Comparison of ENCODE assay signal across 19 mouse cellular contexts in the genomic region with DNA sequence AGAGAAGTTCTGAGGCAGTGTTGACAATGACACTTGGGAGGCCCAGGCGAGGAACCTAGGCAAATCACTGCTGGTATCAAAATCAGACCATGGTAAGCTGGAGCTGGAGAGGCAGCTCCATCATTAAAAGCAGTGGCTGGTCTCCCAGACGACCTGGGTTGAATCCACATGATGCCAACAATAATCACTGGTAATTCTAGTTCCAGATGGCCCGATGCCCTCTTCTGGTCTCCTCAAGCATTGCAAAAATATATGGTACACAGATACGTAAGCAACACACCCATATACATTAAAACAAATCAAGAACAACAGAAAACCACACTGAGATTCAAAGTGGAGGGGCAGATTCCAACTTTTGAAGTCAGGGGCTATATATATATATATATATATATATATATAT. TPM values are rescaled to one million over a fixed set of nuclear protein-coding genes. Genes with fewer than 3 reads are reported as not detected.
DNase-seq lines count a peak whose midpoint lies in the region; ATAC-seq and TF ChIP-seq lines count a peak whose summit lies in the region.
"Had no signal": no experiment of that assay in that cellular context is flagged by ENCODE, and none has a peak within 500 bp of the region (broad histone marks: within the 10 kb centered on the region; RNA-seq: fewer than 3 reads in every experiment).

No protein-coding gene starts in this region.

- no peak overlapping the region for H3K4me3 ChIP-seq in gastrocnemius, adult 2 months
- no peak overlapping the region for H3K4me3 ChIP-seq in hindbrain, embryonic 11.5 days (ENCODE audit: low read depth, low read length)
- H3K4me3 ChIP-seq: embryonic facial prominence, embryonic 15.5 days; midbrain, embryonic 10.5 days; neural tube, embryonic 12.5 days; stomach, embryonic 15.5 days had no signal

- in situ Hi-C loops in Patski (cut with MboI; ENCODE audit: low pct_unique_long_range_greater_than_20kb): loop anchor here (5.0 to 10.0 kb wide), 2 partner anchors 78 to 221 kb away; no protein-coding TSS in a partner anchor

- no peak overlapping the region for H3K9ac ChIP-seq in hindbrain, embryonic 11.5 days (ENCODE audit: low read depth, low read length)
- H3K9ac ChIP-seq: embryonic facial prominence, embryonic 15.5 days; neural tube, embryonic 12.5 days; stomach, embryonic 15.5 days had no signal

- no peak for ATAC-seq in Patski
- no peak for ATAC-seq in hindbrain, embryonic 11.5 days (ENCODE audit: low FRiP score)

- no peaks in the 10 kb centered on the region for H3K4me1 ChIP-seq in hindbrain, embryonic 11.5 days (replicated peaks; ENCODE audit: control insufficient read depth, insufficient read depth, low read length)
- H3K4me1 ChIP-seq: embryonic facial prominence, embryonic 15.5 days; midbrain, embryonic 10.5 days; neural tube, embryonic 12.5 days; stomach, embryonic 15.5 days had no signal

- peak; percentile 31; the same call in 1 of the 2 replicates for TF ChIP-seq CTCF in gastrocnemius, adult 2 months (IDR thresholded peaks at IDR 0.05)
- TF ChIP-seq CTCF in Patski (IDR thresholded peaks at IDR 0.05): peak; percentile 47

- no peaks in the 10 kb centered on the region for H3K27me3 ChIP-seq in Patski
- H3K27me3 ChIP-seq in hindbrain, embryonic 11.5 days (ENCODE audit: control insufficient read depth, insufficient read depth, low read length): no peaks in the 10 kb centered on the region
- H3K27me3 ChIP-seq: embryonic facial prominence, embryonic 15.5 days; neural tube, embryonic 12.5 days; stomach, embryonic 15.5 days had no signal

- intact Hi-C loops in gastrocnemius, adult 2 months (cut with DNase I): no loop called here
- intact Hi-C loops in left cerebral cortex, postnatal 4 days (cut with DNase I): loop anchor here (2.0 kb wide), 1 partner anchor 79 kb away; no protein-coding TSS in a partner anchor
- intact Hi-C loops in left cerebral cortex, postnatal 36 days (cut with DNase I): no loop called here

- H3K36me3 ChIP-seq in hindbrain, embryonic 11.5 days (ENCODE audit: control insufficient read depth, insufficient read depth, low read length): no peaks in the 10 kb centered on the region
- H3K36me3 ChIP-seq: embryonic facial prominence, embryonic 15.5 days; midbrain, embryonic 10.5 days; neural tube, embryonic 12.5 days; stomach, embryonic 15.5 days had no signal

- CTCF ChIA-PET in Patski (lab: Charles Lee): interaction anchor here (1.5 to 6.1 kb wide), 3 partner anchors 59 to 80 kb away, joined by 5 to 90 read pairs (median 18); partner anchors contain the start of gene Tctn1

- no peak overlapping the region for H3K27ac ChIP-seq in gastrocnemius, adult 2 months
- no peak overlapping the region for H3K27ac ChIP-seq in hindbrain, embryonic 11.5 days (ENCODE audit: low read depth, low read length)
- H3K27ac ChIP-seq: embryonic facial prominence, embryonic 15.5 days; macrophage; midbrain, embryonic 10.5 days; neural tube, embryonic 12.5 days; stomach, embryonic 15.5 days had no signal

- POLR2A ChIA-PET in Patski (lab: Charles Lee): interaction anchor here (1.2 to 2.5 kb wide), 2 partner anchors 60 to 82 kb away, joined by 3 to 16 read pairs; partner anchors contain the start of gene Tctn1

- WGBS in hindbrain, embryonic 11.5 days: 81% methylated on average over 4 of the region's 4 CpGs

- no peak for DNase-seq in gastrocnemius, adult 2 months
- no peak for DNase-seq in gastrocnemius, postnatal 25 days
- peak; percentile 8 for DNase-seq in left cerebral cortex, postnatal 4 days
- DNase-seq in left cerebral cortex, postnatal 36 days (ENCODE audit: low spot score in 2 of 2): no peak
- DNase-seq in 3T3-L1 (ENCODE audit: low read depth, low spot score): peak; percentile 44
- no peak for DNase-seq in Patski (ENCODE audit: low read depth, low spot score)
- no peak for DNase-seq in hindbrain, embryonic 11.5 days (ENCODE audit: low spot score)
- DNase-seq: adrenal gland, postnatal 14 days; cerebellum, postnatal 36 days; gastrocnemius, postnatal 10 days; liver; lung, adult 18-20 months; right cerebral cortex, postnatal 25 days; thymus, adult 2 months had no signal

- H3K9me3 ChIP-seq in hindbrain, embryonic 11.5 days (ENCODE audit: control insufficient read depth, low read length): no peaks in the 10 kb centered on the region
- H3K9me3 ChIP-seq: embryonic facial prominence, embryonic 15.5 days; stomach, embryonic 15.5 days had no signal

- no peak overlapping the region for H3K4me2 ChIP-seq in hindbrain, embryonic 11.5 days (replicated peaks; ENCODE audit: low read depth, low read length)
- H3K4me2 ChIP-seq: embryonic facial prominence, embryonic 15.5 days; neural tube, embryonic 12.5 days; stomach, embryonic 15.5 days had no signal

RNA-seq across cellular contexts. Expression of gene Rad9b, which starts 8.3 kb away (rescaled TPM):
- total RNA-seq in gastrocnemius, adult 2 months (2021): under 1 TPM; 0.38 to 0.45 TPM
- total RNA-seq in gastrocnemius, postnatal 25 days (2021): under 1 TPM; 0.23 to 0.35 TPM
- 1 to 10 TPM; 6.1 to 6.8 TPM for total RNA-seq in left cerebral cortex, postnatal 4 days (2021)
- 1 to 10 TPM; 2.8 to 4.6 TPM for total RNA-seq in left cerebral cortex, postnatal 36 days (2021)
- polyA plus RNA-seq in Patski (2021): 5.9 TPM
- 7.4 and 10.7 TPM in 2 replicates for polyA plus RNA-seq in hindbrain, embryonic 11.5 days (2014; fragmentation: Nextera tagmentation; extraction: Ambion mirVana)

RNA-seq across cellular contexts. Expression of gene Vps29, which starts 8.4 kb away (rescaled TPM):
- total RNA-seq in gastrocnemius, adult 2 months (2021): 10 to 100 TPM; 35.0 to 46.0 TPM
- total RNA-seq in gastrocnemius, postnatal 25 days (2021): 10 to 100 TPM; 38.2 to 39.6 TPM
- total RNA-seq in left cerebral cortex, postnatal 4 days (2021): 100 to 1,000 TPM; 202 to 208 TPM
- total RNA-seq in left cerebral cortex, postnatal 36 days (2021): 100 to 1,000 TPM; 185 to 191 TPM
- 270 TPM for polyA plus RNA-seq in Patski (2021)
- polyA plus RNA-seq in hindbrain, embryonic 11.5 days (2014; fragmentation: Nextera tagmentation; extraction: Ambion mirVana): 220 and 231 TPM in 2 replicates

RNA-seq across cellular contexts. Expression of gene Gpn3, which starts 25.9 kb away (rescaled TPM):
- 10 to 100 TPM; 22.1 to 28.5 TPM for total RNA-seq in gastrocnemius, adult 2 months (2021)
- total RNA-seq in gastrocnemius, postnatal 25 days (2021): 10 to 100 TPM; 20.4 to 21.4 TPM
- 10 to 100 TPM; 19.9 to 20.6 TPM for total RNA-seq in left cerebral cortex, postnatal 4 days (2021)
- 10 to 100 TPM; 24.4 to 25.7 TPM for total RNA-seq in left cerebral cortex, postnatal 36 days (2021)
- polyA plus RNA-seq in Patski (2021): 29.0 TPM
- polyA plus RNA-seq in hindbrain, embryonic 11.5 days (2014; fragmentation: Nextera tagmentation; extraction: Ambion mirVana): 63.5 and 68.1 TPM in 2 replicates

RNA-seq across cellular contexts. Expression of gene Fam216a, which starts 26.4 kb away (rescaled TPM):
- total RNA-seq in gastrocnemius, adult 2 months (2021): 1 to 10 TPM; 4.9 to 5.5 TPM
- 1 to 10 TPM; 5.8 to 6.1 TPM for total RNA-seq in gastrocnemius, postnatal 25 days (2021)
- 10 to 100 TPM; 62.7 to 65.4 TPM for total RNA-seq in left cerebral cortex, postnatal 4 days (2021)
- 10 to 100 TPM; 69.7 to 73.1 TPM for total RNA-seq in left cerebral cortex, postnatal 36 days (2021)
- 130 TPM for polyA plus RNA-seq in Patski (2021)
- 119 and 123 TPM in 2 replicates for polyA plus RNA-seq in hindbrain, embryonic 11.5 days (2014; fragmentation: Nextera tagmentation; extraction: Ambion mirVana)

RNA-seq across cellular contexts. Expression of gene Arpc3, which starts 45.9 kb away (rescaled TPM):
- total RNA-seq in gastrocnemius, adult 2 months (2021): 10 to 100 TPM; 45.2 to 62.8 TPM
- 10 to 100 TPM; 46.8 to 54.9 TPM for total RNA-seq in gastrocnemius, postnatal 25 days (2021)
- 100 to 1,000 TPM; 258 to 271 TPM for total RNA-seq in left cerebral cortex, postnatal 4 days (2021)
- 100 to 1,000 TPM; 211 to 225 TPM for total RNA-seq in left cerebral cortex, postnatal 36 days (2021)
- 387 TPM for polyA plus RNA-seq in Patski (2021)
- 53.8 and 68.9 TPM in 2 replicates for polyA plus RNA-seq in hindbrain, embryonic 11.5 days (2014; fragmentation: Nextera tagmentation; extraction: Ambion mirVana)

Comparison
In these comparisons a context has a peak if more than half of its experiments do, and no peak if none do; other contexts are left out.
1. DNase-seq: peak in left cerebral cortex, postnatal 4 days (single experiment) and 3T3-L1 (single experiment); none in gastrocnemius, adult 2 months (single experiment), gastrocnemius, postnatal 25 days (single experiment), left cerebral cortex, postnatal 36 days (0 of 2), Patski (single experiment) and hindbrain, embryonic 11.5 days (single experiment).